Mouse (Mus musculus): ENCODE data around the gene Rps2. TPM values are rescaled to one million over a fixed set of nuclear protein-coding genes. Genes with fewer than 3 reads are reported as not detected.

Rps2 gene
- polyA plus RNA-seq, 1 experiment from 2014 or later, result 1,827 TPM

GRCm38 (mm10) chr17:24734513-24734912 lies 16.6 kb downstream of the Rps2 start:
- 90% methylated on average over 1 of the region's 1 CpGs for WGBS
- Histone ChIP-seq H3K4me3 (ENCODE audit: low read length) (no peak overlapping the region), H3K4me2 (replicated peaks; ENCODE audit: low read depth, low read length) (no peak overlapping the region), H3K36me3 (ENCODE audit: control insufficient read depth, insufficient read depth, low read length) (no peaks in the 10 kb centered on the region), H3K9me3 (ENCODE audit: control insufficient read depth, low read length) (no peaks in the 10 kb centered on the region), H3K4me1 (ENCODE audit: control insufficient read depth, insufficient read depth, low read length) (peaks cover 7% of the 10 kb centered on the region; the same call in 1 of the 2 replicates), H3K9ac (ENCODE audit: low read depth, low read length) (no peak overlapping the region), H3K27me3 (ENCODE audit: control insufficient read depth, insufficient read depth, low read length) (no peaks in the 10 kb centered on the region), H3K27ac (ENCODE audit: low read depth, low read length) (no peak overlapping the region)
- ATAC-seq (ENCODE audit: low FRiP score, low TSS enrichment), result no peak

DNA sequence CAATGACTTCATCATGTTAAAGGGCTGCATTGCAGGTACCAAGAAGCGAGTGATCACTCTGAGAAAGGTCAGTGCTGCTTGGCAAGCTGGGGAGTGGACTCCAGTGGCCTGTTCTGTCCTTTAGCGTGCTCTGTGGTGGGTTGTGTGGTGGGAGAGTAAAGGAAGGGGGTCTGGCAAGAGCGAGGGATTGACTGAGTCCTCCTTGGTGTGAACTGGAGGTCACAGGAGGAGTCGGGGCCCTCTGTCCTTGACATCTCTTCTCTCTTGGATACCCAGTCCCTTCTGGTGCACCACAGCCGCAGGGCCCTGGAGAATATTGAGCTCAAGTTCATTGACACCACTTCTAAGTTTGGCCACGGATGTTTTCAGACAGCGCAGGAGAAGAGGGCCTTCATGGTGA lies 17.5 kb downstream of the Rps2 start:
- WGBS, result 89% methylated on average over 7 of the region's 7 CpGs

DNA sequence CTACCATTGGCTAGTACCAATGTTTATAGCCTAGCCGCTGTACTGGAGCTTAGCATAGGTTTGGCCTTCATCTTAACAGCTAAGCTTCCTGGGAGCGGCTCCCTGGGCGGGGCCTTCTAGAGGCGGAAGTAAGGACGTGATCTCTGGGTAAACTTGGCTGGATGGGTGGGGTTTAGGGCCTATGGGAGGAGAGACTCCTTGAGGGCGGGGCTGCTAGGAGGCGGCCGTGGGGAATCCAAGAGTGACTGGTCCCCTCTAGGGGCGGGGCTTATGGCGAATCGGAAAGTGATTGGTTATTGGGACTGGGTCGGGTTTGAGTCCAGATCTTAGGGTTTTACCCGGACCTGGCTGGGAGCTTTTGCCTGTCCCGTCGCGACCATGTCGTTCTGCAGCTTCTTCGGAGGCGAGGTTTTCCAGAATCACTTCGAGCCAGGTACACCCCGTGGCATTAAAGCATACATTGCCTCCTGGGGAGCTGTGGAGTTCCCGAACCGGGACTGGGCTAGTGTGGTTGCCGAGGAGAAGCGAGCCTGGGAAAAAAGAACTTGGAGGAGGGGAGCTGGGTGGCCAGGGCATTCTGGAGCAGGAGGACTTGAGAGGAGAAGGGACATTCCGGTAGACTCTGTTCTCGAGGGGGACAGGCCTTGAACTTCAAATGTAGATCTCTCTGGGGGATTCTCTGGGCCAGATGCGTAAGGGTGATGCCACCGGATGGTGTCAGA lies 18.6 kb downstream of the Rps2 start, which contains the start of gene Msrb1:
Gene Msrb1 (plus strand): TSS at position 313 of the 722 bp plus-strand sequence.
- H3K36me3 ChIP-seq (ENCODE audit: control insufficient read depth, insufficient read depth, low read length), result peaks cover 12% of the 10 kb centered on the region; the same call in 1 of the 2 replicates
- 2% methylated on average over 29 of the region's 29 CpGs for WGBS
- H3K27ac ChIP-seq (ENCODE audit: low read depth, low read length), result peak within 1 kb of the TSS; percentile 53; the same call in 1 of the 2 replicates
- peak within 1 kb of the TSS; percentile 86 for H3K4me2 ChIP-seq (replicated peaks; ENCODE audit: low read depth, low read length)
- H3K9ac ChIP-seq (ENCODE audit: low read depth, low read length), result peak within 1 kb of the TSS; percentile 72
- H3K27me3 ChIP-seq (ENCODE audit: control insufficient read depth, insufficient read depth, low read length), result no peaks in the 10 kb centered on the region
- peak within 1 kb of the TSS; percentile 66 for H3K4me3 ChIP-seq (ENCODE audit: low read length)
- no peaks in the 10 kb centered on the region for H3K9me3 ChIP-seq (ENCODE audit: control insufficient read depth, low read length)
- peaks cover 7% of the 10 kb centered on the region; the same call in 1 of the 2 replicates for H3K4me1 ChIP-seq (ENCODE audit: control insufficient read depth, insufficient read depth, low read length)
- peak; percentile 97 for ATAC-seq (ENCODE audit: low FRiP score, low TSS enrichment)

More for the DNA sequence above, 17.5 kb downstream of the Rps2 start:
- Histone ChIP-seq H3K27ac (ENCODE audit: low read depth, low read length) (no peak overlapping the region), H3K36me3 (ENCODE audit: control insufficient read depth, insufficient read depth, low read length) (peaks cover 6% of the 10 kb centered on the region; the same call in 1 of the 2 replicates), H3K4me3 (ENCODE audit: low read length) (no peak overlapping the region), H3K9ac (ENCODE audit: low read depth, low read length) (no peak overlapping the region), H3K4me2 (replicated peaks; ENCODE audit: low read depth, low read length) (0 out of 2 replicates have a peak overlapping the region, but pooled peaks have one; percentile 45), H3K9me3 (ENCODE audit: control insufficient read depth, low read length) (no peaks in the 10 kb centered on the region), H3K4me1 (ENCODE audit: control insufficient read depth, insufficient read depth, low read length) (peaks cover 7% of the 10 kb centered on the region; the same call in 1 of the 2 replicates), H3K27me3 (ENCODE audit: control insufficient read depth, insufficient read depth, low read length) (no peaks in the 10 kb centered on the region)
- ATAC-seq (ENCODE audit: low FRiP score, low TSS enrichment), result no peak

DNA sequence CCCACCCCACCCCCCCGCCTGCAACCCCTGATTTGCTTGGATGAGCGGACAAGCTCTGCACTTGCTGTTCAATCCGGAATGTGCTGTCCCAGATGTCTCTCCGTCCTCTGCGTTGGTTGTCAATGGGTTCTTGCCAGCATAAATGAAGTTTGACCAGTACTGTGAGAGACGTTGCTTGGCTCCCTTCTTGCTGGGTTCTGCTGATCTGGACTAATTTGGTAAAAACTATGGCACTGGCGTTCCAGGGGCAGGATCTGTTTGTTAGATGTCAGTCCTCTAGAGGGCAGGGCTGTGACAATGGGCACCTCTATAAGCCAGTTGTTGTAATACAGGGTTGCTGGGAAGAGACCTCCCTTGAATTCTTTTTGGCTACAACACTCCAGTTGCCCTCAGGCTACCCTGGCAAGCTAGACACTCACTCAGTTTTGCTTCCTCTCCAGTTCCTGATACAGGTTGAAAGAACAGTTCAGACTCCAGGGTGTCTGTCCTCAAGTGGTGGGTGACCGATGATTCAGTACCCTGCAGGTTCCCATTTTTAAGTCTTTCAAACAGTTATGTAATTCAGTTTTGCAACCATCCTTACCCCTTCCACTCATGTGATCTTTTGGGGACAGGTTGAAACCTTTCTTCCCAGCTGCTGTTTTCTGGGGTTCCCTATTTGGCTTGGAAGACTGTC lies 19.4 kb downstream of the Rps2 start:
- H3K4me1 ChIP-seq (ENCODE audit: control insufficient read depth, insufficient read depth, low read length), result peaks cover 7% of the 10 kb centered on the region; the same call in 1 of the 2 replicates
- no peak for ATAC-seq (ENCODE audit: low FRiP score, low TSS enrichment)
- peaks cover 12% of the 10 kb centered on the region; the same call in 1 of the 2 replicates for H3K36me3 ChIP-seq (ENCODE audit: control insufficient read depth, insufficient read depth, low read length)
- no peaks in the 10 kb centered on the region for H3K9me3 ChIP-seq (ENCODE audit: control insufficient read depth, low read length)
- H3K27ac ChIP-seq (ENCODE audit: low read depth, low read length), result no peak overlapping the region
- H3K4me3 ChIP-seq (ENCODE audit: low read length), result peak overlapping the region; percentile 66
- peak overlapping the region; percentile 72; the same call in 1 of the 2 replicates for H3K9ac ChIP-seq (ENCODE audit: low read depth, low read length)
- H3K4me2 ChIP-seq (replicated peaks; ENCODE audit: low read depth, low read length), result peak overlapping the region; percentile 86
- H3K27me3 ChIP-seq (ENCODE audit: control insufficient read depth, insufficient read depth, low read length), result no peaks in the 10 kb centered on the region
- 20% methylated on average over 8 of the region's 8 CpGs for WGBS

DNA sequence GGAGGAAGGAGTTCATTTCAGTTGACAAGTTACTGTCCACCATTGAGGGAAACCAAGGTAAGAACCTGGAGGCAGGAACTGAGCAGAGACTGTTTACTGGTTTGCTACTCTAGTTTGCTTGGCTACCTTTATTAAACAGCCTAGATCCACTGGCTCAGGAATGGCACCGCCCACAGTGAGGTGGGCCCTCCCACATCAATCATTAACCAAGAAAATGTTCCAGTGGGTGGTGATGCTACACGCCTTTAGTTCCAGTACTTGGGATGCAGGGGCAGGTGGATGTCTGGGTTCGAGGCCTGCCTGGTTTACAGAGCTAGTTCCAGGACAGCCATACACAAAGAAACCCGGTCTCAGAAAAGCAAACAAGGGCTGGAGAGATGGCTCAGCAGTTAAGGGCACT lies 20.3 kb downstream of the Rps2 start:
- H3K9me3 ChIP-seq (ENCODE audit: control insufficient read depth, low read length), result no peaks in the 10 kb centered on the region
- H3K9ac ChIP-seq (ENCODE audit: low read depth, low read length), result no peak overlapping the region
- H3K27me3 ChIP-seq (ENCODE audit: control insufficient read depth, insufficient read depth, low read length), result no peaks in the 10 kb centered on the region
- H3K27ac ChIP-seq (ENCODE audit: low read depth, low read length), result no peak overlapping the region
- H3K36me3 ChIP-seq (ENCODE audit: control insufficient read depth, insufficient read depth, low read length), result peaks cover 15% of the 10 kb centered on the region; the same call in 1 of the 2 replicates
- no peak overlapping the region for H3K4me2 ChIP-seq (replicated peaks; ENCODE audit: low read depth, low read length)
- H3K4me1 ChIP-seq (ENCODE audit: control insufficient read depth, insufficient read depth, low read length), result peaks cover 7% of the 10 kb centered on the region; the same call in 1 of the 2 replicates
- ATAC-seq (ENCODE audit: low FRiP score, low TSS enrichment), result no peak
- 80% methylated on average over 4 of the region's 4 CpGs for WGBS
- no peak overlapping the region for H3K4me3 ChIP-seq (ENCODE audit: low read length)

DNA sequence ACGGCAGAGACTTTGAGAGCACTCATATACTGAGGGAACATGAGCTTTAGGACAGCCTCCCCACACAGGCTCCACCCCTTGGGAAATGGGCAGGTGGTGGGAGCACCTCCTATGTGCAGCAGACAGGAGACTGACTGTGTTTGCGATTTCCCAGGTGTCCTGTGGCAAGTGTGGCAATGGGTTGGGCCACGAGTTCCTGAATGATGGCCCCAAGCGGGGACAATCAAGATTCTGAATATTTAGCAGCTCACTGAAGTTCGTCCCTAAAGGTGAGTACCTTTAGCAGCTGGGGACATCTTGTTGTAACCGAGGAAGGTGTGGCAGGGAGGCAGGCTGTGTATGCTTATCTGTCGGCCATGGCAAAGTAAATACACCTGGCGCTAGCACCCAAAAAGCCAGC lies 22.0 kb downstream of the Rps2 start:
- Histone ChIP-seq H3K4me3 (ENCODE audit: low read length) (no peak overlapping the region), H3K27ac (ENCODE audit: low read depth, low read length) (no peak overlapping the region), H3K4me1 (ENCODE audit: control insufficient read depth, insufficient read depth, low read length) (peaks cover 7% of the 10 kb centered on the region; the same call in 1 of the 2 replicates), H3K4me2 (replicated peaks; ENCODE audit: low read depth, low read length) (no peak overlapping the region), H3K9me3 (ENCODE audit: control insufficient read depth, low read length) (no peaks in the 10 kb centered on the region), H3K27me3 (ENCODE audit: control insufficient read depth, insufficient read depth, low read length) (no peaks in the 10 kb centered on the region), H3K36me3 (ENCODE audit: control insufficient read depth, insufficient read depth, low read length) (peaks cover 15% of the 10 kb centered on the region; the same call in 1 of the 2 replicates), H3K9ac (ENCODE audit: low read depth, low read length) (no peak overlapping the region)
- 84% methylated on average over 8 of the region's 8 CpGs for WGBS
- no peak for ATAC-seq (ENCODE audit: low FRiP score, low TSS enrichment)

GRCm38 (mm10) chr17:24742307-24742706 lies 24.4 kb downstream of the Rps2 start:
- Histone ChIP-seq H3K9ac (ENCODE audit: low read depth, low read length) (no peak overlapping the region), H3K9me3 (ENCODE audit: control insufficient read depth, low read length) (no peaks in the 10 kb centered on the region), H3K27ac (ENCODE audit: low read depth, low read length) (no peak overlapping the region), H3K4me3 (ENCODE audit: low read length) (no peak overlapping the region), H3K4me2 (replicated peaks; ENCODE audit: low read depth, low read length) (no peak overlapping the region), H3K27me3 (ENCODE audit: control insufficient read depth, insufficient read depth, low read length) (no peaks in the 10 kb centered on the region), H3K4me1 (ENCODE audit: control insufficient read depth, insufficient read depth, low read length) (peaks cover 3% of the 10 kb centered on the region; the same call in 1 of the 2 replicates), H3K36me3 (ENCODE audit: control insufficient read depth, insufficient read depth, low read length) (peaks cover 15% of the 10 kb centered on the region; the same call in 1 of the 2 replicates)
- ATAC-seq (ENCODE audit: low FRiP score, low TSS enrichment), result no peak
- whole genome bisulfite sequencing, result 79% methylated on average over 8 of the region's 8 CpGs

GRCm38 (mm10) chr17:24743896-24744295 lies 26.0 kb downstream of the Rps2 start:
- no peak for ATAC-seq (ENCODE audit: low FRiP score, low TSS enrichment)
- Histone ChIP-seq H3K36me3 (ENCODE audit: control insufficient read depth, insufficient read depth, low read length) (peaks cover 15% of the 10 kb centered on the region; the same call in 1 of the 2 replicates), H3K9me3 (ENCODE audit: control insufficient read depth, low read length) (no peaks in the 10 kb centered on the region), H3K4me3 (ENCODE audit: low read length) (no peak overlapping the region), H3K4me1 (ENCODE audit: control insufficient read depth, insufficient read depth, low read length) (no peaks in the 10 kb centered on the region; the same call in 1 of the 2 replicates), H3K9ac (ENCODE audit: low read depth, low read length) (no peak overlapping the region), H3K4me2 (replicated peaks; ENCODE audit: low read depth, low read length) (no peak overlapping the region), H3K27ac (ENCODE audit: low read depth, low read length) (no peak overlapping the region), H3K27me3 (ENCODE audit: control insufficient read depth, insufficient read depth, low read length) (no peaks in the 10 kb centered on the region)
- WGBS, result 72% methylated on average over 5 of the region's 5 CpGs

Data from kidney, embryonic 14.5 days (tissue).